Mouse (Mus musculus) induced T-regulatory cell, adult 2 months (primary cell): Measurements from ENCODE around the gene Csnk1e.

Experiments
- DNase-seq: peaks from one replicate; pipeline ENCODE4 v3.0.0-alpha.2; 2012; ENCODE audit warnings: low read depth

Csnk1e gene

GRCm38 (mm10) chr15:79392527-79392926 lies 62.8 kb downstream of the Csnk1e start:
- DNase-seq = no peak

GRCm38 (mm10) chr15:79391447-79392093 lies 63.8 kb downstream of the Csnk1e start:
- no peak for DNase-seq

DNA sequence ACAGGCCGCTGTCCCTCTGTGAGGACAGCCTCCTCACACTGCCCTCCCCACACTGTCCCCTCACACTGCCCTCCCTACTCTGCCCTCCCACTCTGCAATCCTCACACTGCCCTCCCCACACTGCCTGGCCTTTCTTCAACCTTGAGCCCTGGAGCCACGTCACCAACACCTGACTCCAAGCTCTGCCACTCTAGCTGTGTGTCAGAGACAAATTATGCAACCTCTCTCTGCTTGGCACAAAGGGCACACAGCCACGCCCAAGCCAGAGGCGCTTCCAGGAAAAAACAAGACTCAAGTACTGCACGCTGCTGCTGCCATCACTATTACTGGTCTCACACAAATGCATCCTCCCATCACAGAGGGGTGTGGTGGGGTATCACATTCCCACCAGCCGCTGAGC lies 64.9 kb downstream of the Csnk1e start:
- DNase-seq = peak; percentile 61

DNA sequence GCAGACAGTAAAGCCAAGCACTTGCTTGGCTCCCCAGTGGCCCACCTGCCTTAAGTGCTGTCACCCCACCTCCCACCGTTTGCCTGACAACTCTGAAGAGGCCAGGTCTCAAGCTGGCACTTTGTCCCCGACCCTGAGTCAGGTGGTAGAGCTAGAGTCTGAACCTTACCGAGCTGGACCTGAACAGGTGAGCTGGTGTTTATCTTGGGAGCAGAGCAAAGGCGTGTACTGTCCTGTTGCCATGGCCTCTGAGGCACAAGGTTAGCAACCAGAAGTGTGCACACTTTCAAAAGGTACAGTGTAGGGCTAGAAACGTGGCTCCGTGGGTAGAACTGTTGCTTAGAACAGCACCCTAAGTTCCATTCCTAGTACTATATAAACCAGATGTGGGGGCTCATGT lies 67.2 kb downstream of the Csnk1e start:
- DNase-seq = no peak

GRCm38 (mm10) chr15:79387611-79388010 lies 67.8 kb downstream of the Csnk1e start:
- no peak for DNase-seq

GRCm38 (mm10) chr15:79387081-79387480 lies 68.3 kb downstream of the Csnk1e start:
- no peak for DNase-seq

DNA sequence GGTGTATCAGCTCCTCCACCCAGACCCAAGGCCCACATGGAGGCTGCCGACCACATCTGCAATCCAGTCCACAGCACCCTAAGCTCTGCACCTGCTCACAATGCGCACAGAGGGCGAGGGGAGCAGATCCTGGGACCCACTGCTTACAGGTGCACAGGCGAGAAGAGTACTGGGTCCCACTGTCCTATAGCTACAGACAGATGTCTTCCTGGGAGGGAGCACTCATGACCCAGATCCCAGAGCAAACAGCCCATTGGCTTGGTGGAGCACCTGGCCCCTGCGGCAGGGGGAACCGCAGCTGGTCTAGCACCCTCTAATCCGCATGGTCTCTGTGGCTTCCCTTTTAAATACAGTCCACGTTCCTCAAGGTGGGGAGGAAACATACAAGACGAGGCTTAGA lies 73.7 kb downstream of the Csnk1e start:
- DNase-seq = no peak

DNA sequence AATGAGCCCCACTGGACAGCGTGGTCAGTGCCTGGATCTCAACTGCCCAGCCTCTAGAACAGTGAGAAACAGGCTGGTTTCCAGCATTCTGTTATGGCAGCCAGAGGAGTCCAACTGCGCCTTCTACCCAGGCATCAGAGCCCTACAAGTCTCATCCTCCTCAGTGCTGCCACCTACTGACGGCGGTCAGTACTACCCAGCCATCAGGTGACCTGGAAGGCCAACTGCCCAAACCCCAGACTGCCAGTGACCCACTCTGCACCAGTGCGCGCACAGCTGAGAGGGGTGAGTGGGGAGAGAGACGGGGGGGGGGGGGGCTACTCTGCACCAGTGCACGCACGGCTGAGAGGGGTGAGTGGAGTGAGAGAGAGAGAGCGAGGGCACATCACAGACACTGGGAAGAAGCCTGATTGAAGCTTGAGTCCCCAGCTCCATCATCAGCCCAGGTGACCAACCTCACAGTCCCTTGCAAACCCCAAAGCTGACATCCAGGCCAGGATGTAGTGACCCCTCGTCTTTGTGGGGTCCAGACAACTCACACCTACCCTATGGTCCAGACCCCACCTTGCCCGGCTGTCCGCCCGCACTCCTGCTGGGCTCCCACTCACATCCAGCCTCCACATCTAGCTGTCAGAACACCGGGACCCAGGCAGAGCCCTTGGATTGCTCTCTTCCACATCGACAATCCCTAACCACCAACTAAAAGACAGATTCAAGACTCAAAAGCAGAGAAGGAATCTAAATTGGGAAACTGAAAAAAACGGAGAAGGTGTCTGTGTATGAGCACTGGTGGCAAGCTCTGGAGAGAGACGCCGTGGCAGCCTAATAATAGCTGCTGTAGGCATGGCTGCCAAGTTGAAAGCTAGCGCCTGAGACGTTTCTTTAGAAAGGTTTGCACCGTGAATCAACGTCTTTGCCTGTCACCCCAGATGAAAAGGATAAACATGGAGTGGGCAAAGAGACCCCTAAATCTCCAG lies 74.6 kb downstream of the Csnk1e start:
- peak; percentile 89 for DNase-seq

DNA sequence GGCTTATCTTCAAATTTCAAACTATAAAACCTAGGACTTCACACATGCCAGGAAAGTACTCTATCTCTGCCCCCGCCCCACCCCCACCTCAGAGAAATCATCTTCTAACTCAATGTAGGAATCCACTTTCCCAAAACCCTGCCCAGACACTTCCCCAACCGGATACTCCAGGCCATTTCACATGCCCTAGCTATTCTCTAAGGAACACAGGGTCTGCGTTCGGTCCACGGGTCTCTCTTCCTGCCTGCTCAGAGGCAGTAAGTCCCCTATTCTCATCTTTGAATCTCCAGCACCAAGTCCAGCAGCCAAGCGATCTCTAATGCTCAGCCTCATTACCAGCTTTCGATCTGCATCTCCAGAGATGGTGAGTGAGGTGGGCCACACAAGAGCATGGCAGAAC lies 75.7 kb downstream of the Csnk1e start:
- no peak for DNase-seq

DNA sequence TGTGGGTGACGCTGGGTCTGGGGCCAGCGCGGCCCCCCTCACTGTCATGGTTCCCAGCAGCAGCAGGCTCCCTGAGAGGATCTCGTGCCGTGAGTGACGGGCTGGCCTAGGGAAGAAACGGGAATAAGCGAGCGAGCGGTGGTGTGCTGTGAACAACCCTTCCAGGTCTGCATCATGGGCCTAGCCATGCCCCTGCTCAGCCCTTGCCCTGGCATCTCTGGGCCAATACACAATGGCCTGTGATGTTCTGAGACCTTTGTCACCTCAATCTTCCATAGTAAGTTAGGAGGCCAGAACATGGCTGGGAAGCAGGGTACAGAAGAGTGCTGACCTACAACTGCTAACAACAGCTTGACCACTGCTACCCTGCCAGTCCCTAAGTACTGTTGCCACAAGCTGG lies 76.8 kb downstream of the Csnk1e start:
- DNase-seq = no peak

DNA sequence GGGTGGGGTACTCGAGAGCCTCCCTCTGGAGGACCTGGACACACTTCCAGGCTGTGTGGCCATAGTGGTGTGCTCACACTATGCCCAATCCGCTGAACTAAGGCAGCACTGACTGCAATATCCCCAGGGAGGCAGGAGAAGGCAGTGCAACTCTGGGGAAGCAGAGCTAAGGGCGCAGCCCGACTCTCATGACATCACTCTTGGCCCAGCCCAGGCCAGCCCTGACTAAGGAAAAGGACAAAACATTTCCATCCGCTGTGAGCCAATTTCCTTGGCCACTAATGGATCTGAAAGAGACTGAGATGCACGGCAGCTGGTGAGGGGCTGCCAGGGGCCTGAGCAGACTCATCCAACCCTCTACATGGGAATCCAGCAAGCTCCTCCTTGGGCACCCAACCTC lies 77.7 kb downstream of the Csnk1e start:
- no peak for DNase-seq

DNA sequence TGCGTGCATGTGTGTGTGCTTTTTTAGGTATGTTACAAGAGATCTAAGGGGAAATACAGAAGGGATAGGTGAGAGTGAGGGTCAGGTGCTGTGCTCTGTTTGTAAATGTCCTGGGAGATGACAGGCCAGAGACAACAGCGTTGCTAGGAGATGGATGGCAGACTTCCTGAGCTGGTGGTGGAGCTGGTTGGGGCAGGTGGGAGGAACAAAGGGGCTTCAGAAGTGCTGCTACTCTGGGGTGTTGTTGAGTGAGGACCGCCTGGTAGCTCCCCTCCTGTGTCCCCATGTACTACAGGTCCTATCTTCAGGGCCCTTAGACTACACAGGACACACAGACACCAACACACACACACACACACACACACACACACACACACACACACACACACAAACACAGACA lies 80.6 kb downstream of the Csnk1e start:
- no peak for DNase-seq

DNA sequence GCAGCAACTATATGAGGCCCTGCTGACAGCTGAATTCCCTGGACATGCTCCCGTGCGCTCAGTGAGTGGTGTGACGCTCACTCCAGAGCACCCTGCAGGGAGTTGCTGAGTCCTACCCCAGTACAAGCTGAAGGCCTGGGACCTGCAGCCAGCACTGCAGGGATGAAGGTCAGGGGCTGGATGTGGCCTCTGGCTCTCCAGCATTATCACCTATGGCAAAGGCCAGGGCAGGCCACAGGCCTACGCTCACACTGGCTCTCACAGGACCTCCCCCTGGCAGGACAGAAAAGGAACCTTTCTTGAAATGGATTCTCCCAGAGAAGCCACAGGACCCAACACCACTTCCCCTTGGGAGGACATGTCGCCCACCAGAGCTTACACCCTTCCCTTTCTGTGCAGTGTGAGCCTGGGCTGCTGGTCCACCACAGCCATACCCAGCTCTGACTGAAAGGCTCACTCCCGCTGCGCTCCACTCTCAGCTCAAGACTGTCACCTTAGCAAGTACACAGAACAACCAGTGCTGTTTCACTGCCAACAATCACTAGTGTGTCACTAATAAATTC lies 85.0 kb downstream of the Csnk1e start:
- no peak for DNase-seq

GRCm38 (mm10) chr15:79369452-79370280 lies 85.7 kb downstream of the Csnk1e start:
- DNase-seq = no peak

GRCm38 (mm10) chr15:79368861-79369440 lies 86.4 kb downstream of the Csnk1e start:
- DNase-seq = no peak

GRCm38 (mm10) chr15:79368313-79368811 lies 87.0 kb downstream of the Csnk1e start:
- DNase-seq = no peak
